Mouse (Mus musculus): ENCODE measurements at regions not wholly inside any gene's neighbourhood (a gene's known extent, or its start where the extent isn't known, plus 50 kb on each side); places are given as distances from the start of the nearest gene placed in this dataset.

DNA sequence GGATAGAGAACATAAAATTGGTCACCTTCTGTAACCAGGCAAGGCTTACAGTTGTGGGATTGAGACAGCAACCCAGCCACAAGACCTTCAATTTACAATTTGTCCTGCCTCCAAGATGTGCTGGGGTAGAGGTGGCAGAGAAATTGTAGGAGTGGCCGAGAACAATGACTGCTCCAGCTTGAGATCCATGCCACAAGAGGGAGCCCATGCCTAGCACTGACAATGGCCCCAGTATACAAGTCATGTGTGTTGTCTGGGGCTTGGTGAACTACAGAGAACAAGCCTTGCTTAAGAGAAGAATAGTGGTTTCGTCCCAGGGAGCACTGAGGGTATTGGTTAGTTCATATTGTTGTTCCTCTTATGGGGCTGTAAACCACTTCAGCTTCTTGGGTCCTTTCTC lies 146.6 kb upstream of the Sel1l start:
- DNase-seq (ENCODE audit: extremely low read depth, low read depth): no peak

DNA sequence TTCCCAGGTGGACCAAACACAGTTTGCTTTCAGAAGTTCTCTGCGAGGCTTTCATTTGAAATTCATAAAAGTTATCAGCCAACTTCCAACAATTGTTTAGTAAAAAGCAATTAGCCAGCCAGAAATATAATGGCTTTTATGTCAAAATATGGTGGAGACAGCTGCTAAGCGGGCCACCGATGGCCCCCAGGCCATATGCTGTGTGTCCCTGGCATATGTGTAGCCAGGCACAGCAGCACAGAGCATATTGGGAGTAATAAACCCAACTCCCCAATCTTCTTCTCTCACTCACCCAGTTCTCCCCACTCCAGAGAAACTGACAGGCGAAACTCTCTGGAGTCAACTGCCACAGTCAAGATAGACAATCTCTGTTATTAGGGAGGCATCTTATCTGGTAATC lies 137.5 kb upstream of the Sel1l start:
- DNase-seq (ENCODE audit: extremely low read depth, low read depth): no peak

DNA sequence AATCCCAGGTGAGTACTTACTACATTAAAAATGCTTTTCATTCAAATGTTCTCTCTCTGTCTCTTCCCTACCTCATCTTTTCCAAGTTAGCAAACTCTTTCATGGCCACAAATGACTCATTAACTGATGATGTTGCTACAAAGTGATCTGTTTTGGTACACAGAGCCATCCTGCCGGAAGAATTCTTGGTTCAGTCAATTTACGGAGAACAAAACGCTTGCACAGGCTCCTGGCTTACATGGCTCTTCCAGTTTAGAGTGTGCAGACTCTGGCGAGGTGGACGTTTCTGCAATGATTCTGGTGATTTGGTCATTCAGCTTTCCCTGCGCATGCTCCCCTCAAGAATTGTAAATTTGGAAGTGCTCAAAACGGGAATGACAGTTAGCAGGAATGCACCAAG lies 131.4 kb upstream of the Sel1l start:
- DNase-seq (ENCODE audit: extremely low read depth, low read depth): no peak

DNA sequence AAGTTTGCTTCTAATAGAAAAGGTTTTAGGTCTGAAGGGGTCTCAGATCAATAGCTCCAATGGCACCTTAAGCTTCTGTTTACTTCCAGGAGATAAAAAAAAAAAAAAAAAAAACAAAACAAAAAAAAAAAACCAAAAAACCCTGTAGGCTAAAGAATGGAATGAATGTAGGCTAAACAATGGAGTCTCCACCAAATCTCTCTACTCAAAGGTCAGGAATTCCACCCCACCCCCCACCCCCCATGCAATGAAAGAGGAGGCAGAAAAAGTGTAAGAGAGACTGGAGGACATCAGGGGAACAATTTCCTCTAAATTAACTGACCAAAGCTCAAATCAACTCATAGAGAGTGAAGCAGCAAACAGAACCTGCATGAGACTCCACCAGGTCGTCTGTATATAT lies 122.1 kb upstream of the Sel1l start:
- no peak for DNase-seq (ENCODE audit: extremely low read depth, low read depth)

DNA sequence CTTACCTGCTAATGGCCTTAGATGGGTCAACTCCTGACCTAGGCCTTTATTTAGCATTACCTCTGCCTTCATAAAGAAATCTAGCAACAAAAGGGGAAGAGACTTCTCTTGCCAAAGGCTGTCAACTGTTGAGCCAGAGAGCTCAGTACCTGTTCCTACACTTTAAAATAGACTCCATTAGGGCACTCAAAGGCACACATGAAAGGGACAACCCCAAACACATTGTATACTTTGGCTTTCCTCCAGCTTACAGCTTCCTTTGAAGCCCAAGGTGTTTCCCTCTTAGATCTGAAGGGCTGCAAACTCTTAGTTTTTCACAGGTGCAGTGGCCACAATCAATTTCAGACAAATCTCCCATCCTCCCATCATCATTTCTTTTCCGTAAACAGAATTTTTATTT lies 117.0 kb upstream of the Sel1l start:
- no peak for DNase-seq (ENCODE audit: extremely low read depth, low read depth)

DNA sequence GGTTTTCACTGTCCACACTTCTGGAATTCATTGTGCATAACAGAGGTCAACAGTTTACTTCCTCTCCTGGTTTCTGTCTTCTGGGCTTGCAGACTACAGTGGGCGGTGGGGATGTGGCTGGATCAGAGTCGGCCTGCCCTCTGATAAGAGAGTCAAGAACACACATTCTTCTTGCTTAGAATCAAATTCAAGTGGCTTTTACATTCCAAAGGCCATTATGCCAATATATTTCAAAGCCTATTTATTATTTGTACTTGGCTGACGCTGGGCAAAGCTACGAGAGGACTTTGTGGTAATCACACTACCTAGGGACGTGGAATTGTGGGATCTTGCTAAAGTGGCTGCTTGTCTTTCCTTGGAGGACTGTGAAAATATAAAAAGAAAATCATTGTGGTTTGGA lies 114.3 kb upstream of the Sel1l start:
- DNase-seq (ENCODE audit: extremely low read depth, low read depth): no peak

DNA sequence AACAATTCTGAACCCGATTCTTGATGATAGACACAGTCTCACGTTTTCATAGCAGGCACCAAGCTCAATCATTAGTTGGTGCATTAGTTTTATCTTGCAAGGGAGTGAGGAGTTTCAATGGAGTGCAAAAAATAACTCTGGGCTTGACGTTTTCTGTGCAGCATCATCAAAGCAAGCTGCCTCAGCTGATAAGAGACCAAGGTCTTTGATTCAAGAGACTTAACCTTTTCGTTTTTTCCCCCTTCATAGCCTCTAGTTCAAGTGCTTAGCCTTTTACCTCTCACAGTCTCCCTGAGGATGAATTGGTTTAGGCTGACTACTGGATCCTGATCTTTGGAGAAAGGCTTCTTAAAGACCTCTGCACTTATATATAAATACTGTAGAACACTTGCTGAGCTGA lies 109.1 kb upstream of the Sel1l start:
- no peak for DNase-seq (ENCODE audit: extremely low read depth, low read depth)

DNA sequence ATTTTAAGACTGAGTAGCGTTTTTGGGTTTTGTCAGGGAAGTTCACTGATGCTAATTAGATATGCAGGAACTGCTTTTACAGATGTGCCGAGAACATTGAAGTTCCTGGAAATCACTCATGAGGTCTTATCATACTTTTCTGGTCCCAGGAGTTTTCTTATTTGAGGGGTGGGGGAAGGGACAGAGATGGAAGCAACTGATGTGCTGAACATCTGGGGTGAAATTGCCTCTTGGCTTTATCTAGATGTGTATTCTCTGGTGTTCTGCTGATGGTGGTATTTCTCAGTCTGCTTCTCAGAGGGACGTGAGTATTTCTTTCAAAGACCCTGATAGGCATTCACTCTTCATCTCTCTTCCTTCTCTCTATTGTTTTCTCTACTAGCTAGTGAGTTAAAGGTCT lies 107.5 kb upstream of the Sel1l start:
- DNase-seq (ENCODE audit: extremely low read depth, low read depth): no peak

DNA sequence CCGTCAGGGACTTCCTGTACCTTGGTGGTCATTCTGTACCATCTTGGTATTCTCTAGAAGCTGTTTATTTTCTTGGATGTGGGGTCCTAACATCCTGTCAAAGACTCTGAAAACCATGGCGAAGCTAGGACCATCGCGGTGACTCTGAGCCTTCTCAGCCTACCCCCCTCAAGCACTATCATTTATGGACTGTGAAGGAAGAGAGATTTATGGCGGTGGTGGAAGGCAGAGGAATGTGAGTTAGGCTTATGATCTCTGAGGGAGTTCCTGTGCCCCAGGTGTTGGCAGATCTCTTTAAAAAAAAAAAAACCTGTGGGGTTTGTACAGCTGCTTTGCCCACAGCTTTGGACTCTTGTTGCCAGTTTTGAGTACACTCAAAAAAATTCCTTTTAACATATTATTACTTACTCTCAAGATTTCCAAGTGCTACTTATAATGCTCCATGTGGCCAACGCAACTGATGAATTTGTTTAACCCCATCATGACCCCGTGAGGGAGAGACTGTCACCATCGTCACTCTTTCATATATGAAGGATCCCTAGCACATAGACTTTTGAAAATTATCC lies 99.7 kb upstream of the Sel1l start:
- no peak for DNase-seq (ENCODE audit: extremely low read depth, low read depth)

DNA sequence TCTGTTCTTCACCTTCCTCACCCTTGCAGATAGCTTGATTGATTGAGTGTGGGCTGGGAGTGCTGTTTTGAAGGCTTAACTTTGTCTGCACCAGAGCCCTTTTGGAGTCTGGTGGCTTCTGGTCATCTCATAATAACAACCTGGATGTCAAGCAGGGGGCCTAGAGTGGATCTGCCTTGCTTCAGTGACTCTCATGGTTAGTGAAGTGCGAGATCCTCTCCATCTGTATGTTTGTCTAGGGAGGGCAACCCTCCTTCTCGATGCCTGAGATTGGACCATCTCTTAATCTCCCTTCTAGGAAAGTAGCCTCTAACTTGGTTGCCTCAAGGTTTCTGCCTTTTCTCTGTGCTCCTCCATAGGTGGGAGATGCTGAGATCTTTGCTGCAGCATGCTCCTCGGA lies 99.0 kb upstream of the Sel1l start:
- DNase-seq (ENCODE audit: extremely low read depth, low read depth): no peak

DNA sequence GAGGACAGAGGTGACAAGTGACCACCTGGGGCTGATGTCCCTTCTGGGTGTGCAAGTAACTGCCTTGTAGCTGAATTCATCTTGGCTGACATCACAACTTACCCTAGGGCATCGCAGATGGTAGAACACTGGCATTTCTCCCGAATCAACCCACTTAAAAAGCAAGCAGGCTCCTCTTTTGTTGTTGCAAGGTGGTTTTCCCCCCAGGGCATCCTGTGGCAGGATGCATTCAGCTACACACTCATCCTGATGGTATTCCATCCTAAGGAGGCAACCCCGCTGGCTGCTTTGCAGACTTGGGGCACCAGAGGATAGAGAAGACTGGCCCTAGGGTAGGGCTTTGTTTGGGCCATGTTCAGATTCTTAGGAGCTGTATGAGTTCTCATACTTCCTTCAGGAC lies 97.6 kb upstream of the Sel1l start:
- DNase-seq (ENCODE audit: extremely low read depth, low read depth): no peak

DNA sequence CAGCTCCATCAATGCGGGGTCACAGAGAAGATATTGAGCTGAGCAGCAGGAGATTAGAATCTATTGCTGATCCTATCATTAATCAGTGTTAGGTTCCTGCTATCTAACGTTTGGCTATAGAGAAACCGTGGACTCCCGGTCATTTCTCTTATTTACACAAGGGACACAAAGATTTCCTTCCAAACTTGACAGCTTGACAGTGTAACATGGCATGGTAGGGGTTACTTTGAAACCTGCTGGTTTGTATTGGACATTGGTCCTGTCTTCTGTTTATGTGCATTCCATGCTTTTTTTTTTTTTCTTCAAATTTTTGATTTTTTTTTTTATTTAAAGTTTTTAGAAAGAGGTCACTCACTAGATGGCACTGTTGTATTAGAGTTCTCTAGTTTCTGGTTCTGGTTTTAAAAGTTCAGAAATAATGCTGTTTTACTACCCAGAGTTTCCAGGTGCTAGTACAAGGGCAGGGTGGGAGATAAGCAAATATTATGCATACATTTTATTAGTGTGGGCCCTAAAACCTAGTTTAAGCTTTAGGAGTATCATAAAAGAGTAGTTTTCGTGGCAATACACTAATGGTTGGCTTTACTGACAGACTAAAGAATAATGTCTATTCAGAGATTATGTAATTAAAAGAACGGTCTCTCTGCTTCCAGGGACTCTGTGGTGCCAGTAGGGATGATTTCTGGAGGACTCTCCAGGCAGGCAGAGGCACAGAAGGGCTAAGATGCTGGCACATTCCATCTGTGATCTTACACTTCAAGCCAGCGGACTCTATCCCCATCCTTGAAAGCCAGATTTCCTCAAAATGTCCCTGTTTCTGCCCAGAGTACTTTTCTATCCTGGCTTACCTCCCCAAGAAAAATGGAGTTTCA lies 83.8 kb upstream of the Sel1l start:
- DNase-seq (ENCODE audit: extremely low read depth, low read depth): no peak

DNA sequence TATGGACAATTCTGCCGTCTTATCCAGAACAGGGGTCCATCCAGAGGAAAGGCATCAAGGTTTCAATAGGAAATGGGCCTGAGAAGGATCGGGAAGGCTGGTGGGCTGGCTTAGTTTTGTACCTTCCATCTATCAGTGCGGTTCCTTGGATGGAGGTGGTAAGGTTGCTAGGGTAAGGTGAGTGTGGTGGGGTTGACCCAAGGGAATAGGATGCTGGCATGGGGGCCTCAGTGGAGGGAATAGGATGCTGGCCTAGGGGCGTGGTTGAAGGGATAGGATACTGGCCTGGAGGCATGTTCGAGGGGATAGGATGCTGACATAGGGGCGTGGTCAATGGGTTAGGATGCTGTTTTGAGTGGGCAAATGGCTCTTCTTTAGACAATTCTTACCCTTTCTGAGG lies 82.6 kb upstream of the Sel1l start:
- no peak for DNase-seq (ENCODE audit: extremely low read depth, low read depth)

DNA sequence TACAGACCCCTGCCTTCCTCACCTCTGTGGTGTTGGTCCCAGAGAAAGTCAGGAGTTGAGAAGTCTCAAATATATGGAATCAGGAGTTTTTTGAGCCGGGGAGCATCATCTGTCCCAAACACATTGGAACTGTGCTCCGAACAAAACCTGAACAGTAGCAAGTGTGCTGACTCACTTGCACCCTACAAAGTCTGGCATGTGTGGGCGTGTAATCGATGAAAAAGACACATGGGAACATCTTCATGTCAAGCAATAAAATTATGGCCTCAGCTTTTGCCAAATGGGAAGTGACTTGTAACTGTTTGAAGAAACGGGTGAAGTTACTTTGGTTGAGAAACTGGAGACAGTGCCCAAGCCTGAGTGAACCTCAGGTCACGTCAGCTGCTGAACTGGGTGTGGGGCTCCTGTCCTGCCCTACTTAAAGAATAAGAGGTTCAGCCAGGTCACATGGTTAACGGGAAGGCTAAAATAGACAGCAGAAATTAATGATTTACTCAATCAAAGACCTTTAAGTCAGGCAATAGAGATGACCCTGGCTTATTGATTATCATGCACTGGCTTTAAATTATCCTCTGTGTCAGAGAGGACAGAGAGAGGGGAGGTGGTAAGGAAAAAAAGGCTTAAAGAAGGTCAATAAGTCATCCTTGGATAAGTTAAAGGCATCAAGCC lies 80.6 kb upstream of the Sel1l start:
- no peak for DNase-seq (ENCODE audit: extremely low read depth, low read depth)

DNA sequence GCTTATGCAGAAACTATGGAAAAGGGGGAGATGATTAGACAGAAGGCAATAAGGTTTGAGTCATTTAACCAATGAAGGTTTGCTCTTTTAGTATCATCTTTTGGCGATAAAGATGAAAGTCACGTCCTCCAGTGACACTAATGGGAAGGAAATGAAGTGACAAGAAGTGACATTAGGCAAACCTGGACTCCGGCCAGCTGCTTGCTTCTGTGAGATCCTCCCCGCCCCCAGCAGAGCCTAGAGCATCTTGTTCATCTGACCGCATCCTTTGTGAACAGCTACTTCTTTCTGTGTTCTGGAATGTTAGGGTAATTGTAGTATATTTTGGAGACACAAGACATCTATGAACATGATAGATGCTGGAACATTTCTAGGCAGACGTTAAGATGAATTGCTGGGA lies 78.6 kb upstream of the Sel1l start:
- DNase-seq (ENCODE audit: extremely low read depth, low read depth): no peak

DNA sequence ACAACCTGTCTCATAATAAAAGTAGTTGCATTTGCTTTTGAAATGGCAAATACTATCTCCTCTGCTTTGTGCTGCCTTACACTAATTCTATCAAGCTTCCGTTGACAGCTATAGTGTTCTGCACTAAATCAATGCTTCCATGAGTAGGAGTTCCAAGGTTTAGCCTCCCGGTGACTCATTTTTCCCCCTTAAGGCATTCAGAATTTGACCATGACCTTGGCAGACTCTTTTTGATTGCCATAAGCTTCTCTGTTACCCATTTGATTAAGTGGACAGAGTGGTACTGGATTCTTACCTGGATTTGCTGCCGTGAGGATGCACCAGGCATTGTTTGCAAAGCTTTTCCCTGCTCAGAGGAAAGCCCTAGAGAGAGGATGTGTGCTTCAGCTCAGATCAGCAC lies 66.5 kb upstream of the Sel1l start:
- DNase-seq (ENCODE audit: extremely low read depth, low read depth): no peak

DNA sequence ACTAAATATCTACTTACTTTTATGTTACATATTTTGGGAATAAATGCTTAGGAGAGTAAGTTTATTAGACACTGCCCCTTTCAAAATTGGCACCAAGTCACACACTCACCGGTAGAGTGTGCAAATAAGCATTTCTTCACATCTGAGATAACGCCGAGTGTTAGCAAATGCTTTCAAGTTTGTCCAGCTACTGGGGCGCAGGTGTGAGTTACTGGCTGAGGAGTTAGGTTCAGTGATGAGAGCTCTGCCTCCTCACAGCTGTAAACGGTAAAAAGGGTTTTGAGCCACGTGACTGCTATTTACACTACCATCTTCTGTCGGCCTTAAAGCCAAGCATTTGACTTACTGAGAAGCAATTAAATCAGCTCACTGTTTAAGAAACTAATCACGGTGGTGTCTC lies 61.6 kb upstream of the Sel1l start:
- no peak for DNase-seq (ENCODE audit: extremely low read depth, low read depth)
